Mouse (Mus musculus): ENCODE results near the gene Mum1.

Mum1 gene

DNA sequence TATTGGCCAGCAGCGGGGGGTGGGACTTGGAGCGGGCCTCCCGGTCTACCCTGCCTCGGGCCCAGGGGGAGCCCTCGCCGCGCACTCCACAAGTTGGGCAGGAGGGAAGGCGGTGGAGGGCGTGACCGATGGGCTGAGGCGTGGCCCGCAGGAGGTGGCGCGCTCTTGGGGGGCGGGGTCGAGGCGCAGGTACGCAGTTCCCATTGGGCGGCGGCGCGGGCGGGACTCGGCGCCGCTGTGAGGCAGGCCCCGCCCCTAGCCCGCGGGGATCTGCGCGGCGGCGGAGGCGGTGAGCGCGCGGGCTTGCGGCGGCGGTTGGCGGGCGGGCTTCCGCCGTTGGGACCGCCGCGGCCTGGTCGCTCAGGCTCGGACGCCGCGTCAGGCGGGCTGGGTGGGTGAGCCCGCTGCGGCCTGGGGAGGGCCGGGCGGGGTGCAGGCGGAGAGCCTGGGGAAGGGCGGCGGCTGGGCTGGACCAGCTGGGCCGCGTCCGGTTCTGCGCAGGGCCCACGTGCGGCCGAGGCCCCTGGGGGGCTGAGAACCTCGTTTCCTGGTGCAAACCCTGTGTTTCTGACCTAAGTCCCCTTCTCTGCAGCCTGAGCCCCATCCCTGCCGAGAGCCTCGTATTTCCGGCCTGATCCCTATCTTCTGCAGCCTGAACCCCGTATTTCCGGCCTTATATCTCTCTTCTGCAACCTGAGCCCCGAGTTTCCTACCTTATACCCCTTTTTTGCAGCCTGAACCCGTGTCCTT, at the start of gene Mum1:
TSS of gene Mum1 (plus strand) at position 19 of the 750 bp plus-strand sequence.
- peak; percentile 100 for DNase-seq (ENCODE audit: low read depth, low spot score)

DNA sequence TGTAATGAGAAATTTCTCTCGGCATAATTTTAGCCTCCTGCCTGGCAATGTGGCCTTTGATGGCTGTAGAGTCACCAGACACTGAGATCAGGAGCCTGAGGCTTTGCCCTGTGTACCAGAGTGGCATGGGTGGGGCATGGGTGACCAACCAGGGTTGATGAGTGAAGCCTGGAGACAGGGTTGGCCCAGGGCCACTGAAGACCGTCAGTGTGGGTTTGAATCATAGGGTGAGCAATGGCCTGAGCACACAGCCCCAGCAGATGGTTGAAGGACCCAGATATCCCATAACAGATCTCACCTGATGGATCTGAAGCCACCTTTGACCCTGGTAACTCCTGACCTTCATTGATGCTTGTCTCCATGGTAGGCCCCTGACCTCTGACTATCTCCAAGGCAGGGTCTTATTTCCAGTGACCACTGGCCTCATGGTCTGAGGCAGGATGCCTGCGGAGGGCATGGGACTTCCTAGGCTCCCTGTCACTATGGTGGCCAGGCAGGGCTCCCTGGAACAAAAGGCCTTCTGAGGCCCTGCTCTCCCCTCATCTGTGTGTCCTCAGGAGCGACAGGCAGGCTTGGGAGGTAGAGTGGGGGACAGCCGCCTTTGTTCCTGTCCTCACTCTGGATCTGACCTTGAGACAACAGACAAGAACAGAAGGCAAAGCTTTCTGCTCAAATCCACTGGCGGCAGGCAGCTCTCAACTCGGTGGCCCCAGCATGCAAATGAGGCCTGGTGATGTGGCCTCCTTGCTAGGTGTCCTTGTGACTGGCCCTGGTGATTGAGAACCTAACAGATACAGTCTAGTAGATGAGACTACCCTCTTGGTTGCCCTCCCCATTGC, 48.6 kb upstream of the Mum1 start:
- DNase-seq (ENCODE audit: low read depth, low spot score) = no peak

DNA sequence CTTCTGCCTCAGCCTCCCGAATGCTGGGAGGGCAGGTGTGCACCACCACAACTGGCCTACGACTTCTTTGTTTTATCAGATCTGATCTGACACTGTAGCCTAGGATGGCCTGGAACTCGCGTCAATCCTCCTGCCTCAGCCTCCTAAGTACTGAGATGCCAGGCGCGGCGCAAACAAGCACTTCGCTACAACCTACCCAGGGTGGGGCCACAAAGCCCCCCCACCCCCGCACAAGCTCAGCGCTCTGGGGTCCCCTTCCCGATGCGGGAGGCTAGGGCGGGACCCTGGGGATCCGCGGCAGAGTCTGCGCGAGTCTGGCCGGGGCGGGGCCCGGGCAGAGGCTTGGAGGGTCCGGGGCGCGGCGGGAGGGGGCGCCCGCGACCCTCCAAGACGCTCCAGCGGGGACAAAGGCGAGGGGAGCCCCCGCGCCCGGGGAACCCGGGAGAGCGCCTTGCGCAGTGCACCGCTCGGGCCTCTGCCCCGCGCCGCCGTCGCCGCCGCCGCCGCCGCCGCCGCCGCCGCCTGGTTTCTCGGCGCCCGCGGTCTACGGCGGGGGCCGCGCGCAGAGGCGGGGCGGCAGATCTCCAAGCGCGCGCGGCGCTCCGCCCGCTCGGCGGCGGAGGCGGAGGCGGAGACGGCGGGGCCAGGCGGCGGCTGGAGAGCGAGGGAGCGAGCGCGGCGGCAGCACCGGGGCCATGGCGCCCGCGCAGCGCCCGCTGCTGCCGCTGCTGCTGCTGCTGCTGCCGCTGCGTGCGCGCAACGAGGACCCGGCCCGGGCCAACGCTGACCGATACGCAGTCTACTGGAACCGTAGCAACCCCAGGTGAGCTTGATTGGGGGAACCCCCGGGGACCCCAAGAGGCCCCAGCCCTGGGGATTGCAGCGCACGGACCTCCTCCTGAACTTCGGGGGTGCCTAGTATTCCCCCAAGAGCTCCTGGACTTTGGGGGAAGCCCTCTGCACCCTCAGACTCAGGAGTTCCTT, 46.9 kb upstream of the Mum1 start, which contains the start of gene Efna2:
TSS of gene Efna2 (plus strand) at position 415 of the 984 bp plus-strand sequence.
- peak; percentile 53 for DNase-seq (ENCODE audit: low read depth, low spot score)

DNA sequence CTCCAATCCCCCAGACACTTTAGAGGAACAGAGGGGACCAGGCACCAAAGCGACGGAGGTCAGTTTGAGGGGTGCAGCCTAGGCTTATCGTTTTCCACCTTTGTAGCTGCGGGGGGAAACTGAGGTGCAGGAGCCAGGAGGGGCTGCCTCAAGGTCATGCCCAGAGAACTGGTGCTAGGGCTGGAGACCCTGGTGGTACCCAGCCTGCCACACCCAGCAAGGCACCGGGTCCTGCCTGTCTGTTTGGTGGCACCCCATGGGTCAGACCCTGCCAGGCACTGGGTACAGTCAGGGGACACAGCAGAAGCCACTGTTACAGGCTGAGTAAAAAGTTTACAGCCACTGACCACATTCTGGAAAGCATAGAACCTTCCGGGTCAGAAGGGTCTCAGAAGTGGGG, 45.9 kb upstream of the Mum1 start:
- no peak for DNase-seq (ENCODE audit: low read depth, low spot score)

DNA sequence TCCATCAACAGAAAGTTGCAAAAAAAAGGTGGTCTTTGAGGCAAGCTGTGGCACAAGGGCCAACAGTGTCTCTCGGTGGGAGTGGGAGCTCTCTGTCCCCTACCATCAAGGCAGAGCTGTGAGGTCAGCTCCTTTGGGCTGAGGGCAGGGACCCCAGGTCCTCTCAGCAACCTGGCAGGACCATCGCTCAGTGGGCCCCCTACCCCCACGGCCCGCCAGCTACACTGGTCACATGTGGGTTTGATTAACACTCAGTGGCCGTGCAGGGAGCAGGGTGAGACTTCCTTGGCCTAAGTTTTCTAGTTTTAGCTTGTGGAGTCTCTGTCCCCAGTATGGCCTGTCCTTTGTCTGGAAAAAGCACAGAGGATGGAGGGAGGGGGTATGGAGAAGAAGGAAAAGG, 45.4 kb upstream of the Mum1 start:
- no peak for DNase-seq (ENCODE audit: low read depth, low spot score)

DNA sequence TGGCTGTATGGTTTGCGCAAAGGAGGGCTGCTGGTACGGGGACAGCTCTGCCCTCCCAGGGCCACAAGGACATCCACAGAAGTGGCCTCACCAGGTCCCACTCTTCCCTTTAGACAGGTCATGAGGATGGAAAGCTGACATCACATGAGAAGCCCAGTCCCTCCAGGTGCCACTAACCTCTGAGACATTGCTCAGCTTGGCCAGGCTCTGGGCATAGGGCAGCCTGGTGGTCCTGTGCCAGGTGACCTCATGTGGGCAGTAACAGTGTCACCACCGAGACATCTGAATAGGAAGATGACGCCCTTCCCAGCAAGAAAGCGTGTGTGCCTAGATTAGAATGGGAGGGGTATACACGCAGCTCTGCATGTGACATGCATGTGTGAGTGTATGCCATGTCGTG, 43.7 kb upstream of the Mum1 start:
- no peak for DNase-seq (ENCODE audit: low read depth, low spot score)

DNA sequence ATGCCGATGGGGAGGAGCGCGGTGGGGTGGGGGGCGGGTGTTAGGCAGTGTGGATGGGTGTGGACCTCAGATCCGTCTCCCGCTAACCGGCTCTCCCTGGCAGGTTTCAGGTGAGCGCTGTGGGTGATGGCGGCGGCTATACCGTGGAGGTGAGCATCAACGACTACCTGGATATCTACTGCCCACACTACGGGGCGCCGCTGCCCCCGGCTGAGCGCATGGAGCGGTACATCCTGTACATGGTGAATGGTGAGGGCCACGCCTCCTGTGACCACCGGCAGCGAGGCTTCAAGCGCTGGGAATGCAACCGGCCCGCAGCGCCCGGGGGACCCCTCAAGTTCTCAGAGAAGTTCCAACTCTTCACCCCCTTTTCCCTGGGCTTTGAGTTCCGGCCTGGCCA, 39.6 kb upstream of the Mum1 start:
- DNase-seq (ENCODE audit: low read depth, low spot score) = peak; percentile 62

DNA sequence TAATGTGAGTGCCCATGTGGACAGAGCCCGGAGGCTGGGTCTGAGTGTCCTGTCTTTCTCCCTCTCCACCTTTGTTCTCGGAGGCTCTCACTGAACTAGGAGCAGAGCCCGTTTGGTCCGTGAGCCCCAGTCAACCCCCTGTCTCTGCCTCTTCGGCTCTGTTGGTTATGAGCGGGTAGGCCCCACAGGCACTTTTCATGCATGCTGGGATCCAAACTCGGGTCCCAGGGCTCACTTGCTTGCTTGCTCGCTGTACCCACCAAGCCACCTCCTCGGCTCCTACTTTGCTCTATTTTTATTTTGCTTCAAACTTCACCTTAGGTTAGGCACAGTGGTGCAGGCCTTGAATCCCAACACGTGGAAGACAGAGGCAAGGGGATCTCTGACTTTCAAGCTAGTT, 38.5 kb upstream of the Mum1 start:
- DNase-seq (ENCODE audit: low read depth, low spot score) = no peak

DNA sequence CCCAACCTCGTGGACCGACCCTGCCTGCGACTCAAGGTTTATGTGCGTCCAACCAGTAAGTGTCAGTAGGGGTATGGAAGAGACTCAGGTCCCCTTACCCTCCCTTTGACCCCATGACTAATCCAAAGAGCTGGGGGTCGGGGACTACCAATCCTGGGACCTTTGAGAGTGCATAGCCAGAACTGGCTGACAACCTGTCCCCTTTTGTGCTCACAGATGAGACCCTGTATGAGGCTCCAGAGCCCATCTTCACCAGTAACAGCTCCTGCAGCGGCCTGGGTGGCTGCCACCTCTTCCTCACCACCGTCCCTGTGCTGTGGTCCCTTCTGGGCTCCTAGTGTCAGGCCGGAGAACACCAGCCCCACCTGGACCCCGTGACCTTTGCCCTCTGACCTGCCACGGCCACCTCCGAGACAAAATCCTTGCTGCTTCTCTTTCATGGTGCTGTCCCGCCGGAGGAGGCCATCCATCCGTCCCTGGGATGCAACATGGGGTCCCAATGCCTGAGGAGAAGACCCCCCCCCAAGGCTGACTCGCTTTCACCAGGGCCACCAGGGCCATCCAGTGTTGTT, 37.7 kb upstream of the Mum1 start:
- no peak for DNase-seq (ENCODE audit: low read depth, low spot score)

DNA sequence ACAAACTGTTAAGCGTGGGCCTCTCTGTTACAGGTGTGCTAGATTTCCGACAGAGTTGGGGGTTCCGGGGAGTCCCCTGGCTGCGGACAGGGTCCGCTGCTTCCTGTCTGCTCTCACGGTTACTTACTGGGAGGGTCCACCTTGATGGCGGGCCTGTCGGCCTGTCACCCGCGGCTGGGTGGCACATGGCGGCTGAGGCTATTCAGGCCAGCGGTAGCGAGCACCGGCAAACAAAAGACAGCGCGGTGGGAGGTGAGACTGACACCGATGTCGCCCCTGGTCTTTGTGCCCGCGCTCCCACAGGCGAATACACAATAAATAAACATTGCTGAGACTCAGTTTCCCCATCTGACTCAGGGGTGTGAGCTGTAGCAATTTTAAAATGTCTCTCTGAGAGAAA, 36.2 kb upstream of the Mum1 start:
- peak; percentile 29 for DNase-seq (ENCODE audit: low read depth, low spot score)

DNA sequence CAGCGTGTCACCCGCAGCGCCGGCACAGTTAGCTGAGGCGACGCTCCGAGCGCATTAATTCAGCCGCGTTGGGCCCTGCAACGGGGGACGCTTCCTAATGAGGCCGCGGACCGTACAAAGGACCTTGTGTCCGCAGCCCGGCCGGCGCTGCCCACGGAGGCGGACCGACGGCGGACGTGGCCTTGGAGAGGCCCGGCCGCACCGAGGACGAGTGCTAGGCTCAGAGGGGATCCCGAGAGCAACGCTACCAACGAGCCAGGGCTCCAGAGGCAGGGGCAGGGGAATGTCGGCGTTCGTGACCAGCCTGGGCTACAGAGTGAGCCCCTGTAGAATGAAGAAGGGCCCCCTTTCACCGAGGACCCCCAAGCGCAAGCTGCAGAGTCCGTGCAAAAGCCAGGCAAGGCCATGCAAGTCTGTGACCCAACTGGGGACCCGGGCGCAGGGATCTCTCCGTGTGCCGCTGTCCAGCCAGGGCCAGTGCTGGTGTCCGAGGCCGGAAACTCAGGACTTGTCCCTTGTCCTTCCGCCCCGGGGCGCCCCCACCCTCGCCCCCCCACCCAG, 35.7 kb upstream of the Mum1 start:
- DNase-seq (ENCODE audit: low read depth, low spot score) = peak; percentile 29

DNA sequence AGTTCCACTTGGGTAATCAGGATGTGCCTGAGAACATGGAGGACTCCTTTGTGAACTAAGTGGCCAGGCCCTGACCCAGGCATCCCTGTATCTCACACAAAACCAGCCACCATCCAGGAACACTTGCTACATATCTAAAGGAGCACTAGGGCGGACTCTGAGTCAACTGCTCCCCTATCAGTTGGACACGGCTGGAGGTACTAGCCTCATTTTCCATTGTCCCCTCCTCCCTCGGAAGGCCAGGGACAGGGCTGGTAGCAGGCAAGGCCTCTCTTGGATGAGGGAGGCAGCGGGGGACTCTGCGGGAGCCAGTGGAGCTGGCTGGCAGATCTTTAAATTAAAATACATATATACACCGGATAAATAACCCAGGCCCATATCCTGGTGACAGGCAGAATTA, 32.3 kb upstream of the Mum1 start:
- no peak for DNase-seq (ENCODE audit: low read depth, low spot score)

DNA sequence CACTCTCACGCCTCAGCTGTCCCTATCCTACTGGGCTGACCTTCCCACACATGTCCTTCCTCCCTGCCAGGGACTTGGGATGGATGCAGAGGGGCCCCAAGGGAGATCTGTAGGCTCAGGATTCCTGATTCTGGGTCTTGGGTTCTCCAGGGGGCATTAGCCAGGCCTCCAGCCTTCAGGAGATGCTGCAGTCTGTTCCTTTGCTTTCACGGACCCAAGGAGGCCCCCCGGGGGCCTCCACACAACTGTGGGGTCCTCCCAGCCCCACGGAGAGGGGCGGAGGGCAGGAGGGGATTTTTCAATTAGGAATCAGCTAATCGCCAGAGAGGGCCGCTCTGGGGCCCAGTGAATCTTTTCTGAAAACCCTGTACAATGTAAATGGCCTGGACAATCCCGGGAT, 31.8 kb upstream of the Mum1 start:
- no peak for DNase-seq (ENCODE audit: low read depth, low spot score)

DNA sequence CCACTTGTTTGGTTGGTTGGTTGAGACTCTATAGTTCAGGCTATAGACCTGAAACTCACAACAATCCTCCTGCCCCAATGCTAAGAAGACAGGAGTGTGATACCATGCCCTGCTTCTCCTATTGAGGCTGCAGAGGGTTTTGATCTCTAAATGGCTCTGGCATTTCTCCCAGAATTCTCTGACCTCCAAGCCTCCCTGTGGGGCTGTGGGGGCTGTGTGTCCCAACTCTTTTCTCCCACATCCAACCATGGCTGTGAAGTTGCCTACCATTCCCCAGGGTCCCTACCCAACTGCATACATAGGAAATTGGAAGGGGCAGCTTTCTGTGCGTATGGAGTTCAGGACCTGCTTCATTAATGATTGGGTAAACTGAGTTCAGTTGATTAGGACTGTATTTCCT, 30.1 kb upstream of the Mum1 start:
- no peak for DNase-seq (ENCODE audit: low read depth, low spot score)

DNA sequence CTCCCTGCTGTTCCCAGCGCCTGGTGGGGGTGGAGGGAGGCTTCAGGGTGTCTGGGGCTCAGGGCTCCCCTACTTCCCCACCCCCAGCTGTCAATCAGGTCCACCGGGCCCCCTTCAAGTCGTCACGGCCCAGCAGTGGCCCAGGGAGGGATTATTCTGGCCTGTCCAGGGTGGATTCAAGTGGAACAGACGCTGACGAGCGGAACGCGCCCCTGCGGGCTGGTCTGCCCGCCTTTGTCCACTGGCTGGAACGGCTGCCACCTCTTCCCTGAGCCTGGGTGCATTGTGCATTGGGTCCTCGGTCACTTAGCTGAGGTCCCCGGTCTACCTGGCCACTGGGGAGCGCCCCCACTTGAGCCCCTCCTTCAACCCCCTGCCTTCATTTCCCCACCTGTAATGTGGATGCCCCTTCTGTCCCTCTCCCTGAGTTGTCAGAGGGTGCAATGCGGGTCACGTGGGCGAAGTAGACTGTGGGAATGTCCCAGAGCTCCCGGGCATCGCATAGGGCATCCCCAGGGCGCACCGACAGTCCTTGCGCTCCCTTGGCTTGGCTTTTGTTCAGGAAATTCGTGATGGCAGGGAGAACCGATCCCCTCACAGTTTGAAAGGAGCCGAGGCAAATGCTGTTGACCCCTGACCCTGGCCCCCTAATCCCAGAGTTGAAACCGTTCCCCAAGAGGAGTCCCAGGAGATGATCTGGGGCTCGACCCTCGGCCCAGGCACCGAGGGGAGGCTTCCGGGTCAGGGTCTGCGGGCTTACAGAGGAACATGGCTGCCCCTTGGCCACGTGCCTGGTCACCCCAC, 29.3 kb upstream of the Mum1 start:
- no peak for DNase-seq (ENCODE audit: low read depth, low spot score)

DNA sequence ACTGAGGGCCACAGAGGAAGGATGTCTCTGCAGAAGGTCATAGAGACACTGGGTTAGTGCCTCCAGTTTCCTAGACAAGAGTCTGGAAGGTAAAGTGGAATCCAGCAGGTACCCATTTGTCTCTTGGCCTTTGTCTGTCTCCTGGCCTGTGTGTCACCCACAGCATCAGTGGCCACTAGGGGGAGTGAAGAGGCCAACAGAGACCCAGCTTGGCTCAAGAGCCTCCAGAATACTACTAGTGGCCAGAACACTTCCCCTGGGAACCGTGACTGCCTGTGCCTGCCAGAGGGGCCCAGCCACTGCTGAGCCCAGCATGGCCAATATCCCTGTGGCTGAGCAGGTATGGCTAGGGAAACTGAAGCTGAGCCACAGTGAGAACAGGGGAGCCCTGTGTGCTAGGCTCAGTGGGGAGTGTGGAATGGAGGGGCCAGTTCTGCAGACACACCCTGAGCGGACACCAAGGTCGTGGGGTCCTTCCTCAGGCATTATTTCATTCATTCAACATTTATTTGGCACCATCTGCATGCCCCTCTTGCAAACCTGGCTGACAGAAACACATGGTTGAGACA, 26.7 kb upstream of the Mum1 start:
- DNase-seq (ENCODE audit: low read depth, low spot score) = peak; percentile 94

DNA sequence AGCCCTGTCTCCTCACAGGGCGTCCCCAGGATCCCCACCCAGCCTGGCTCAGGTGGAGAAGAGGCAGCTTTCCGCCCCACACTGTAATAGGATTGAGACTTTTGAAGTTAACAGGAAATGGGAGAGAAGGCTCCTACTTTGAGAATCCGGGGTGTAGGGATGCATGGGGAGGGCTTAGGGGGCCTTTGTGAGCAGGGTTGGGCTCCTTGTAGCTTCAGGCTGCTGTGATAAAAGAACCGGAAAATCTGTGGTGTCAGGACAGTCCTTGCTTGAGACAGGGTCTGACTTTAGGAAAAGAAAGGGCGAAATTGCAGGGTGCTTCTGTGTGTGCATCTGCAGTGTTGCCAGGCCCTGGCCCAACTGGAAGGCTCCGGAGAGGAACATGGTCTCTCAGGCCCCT, 25.7 kb upstream of the Mum1 start:
- no peak for DNase-seq (ENCODE audit: low read depth, low spot score)

DNA sequence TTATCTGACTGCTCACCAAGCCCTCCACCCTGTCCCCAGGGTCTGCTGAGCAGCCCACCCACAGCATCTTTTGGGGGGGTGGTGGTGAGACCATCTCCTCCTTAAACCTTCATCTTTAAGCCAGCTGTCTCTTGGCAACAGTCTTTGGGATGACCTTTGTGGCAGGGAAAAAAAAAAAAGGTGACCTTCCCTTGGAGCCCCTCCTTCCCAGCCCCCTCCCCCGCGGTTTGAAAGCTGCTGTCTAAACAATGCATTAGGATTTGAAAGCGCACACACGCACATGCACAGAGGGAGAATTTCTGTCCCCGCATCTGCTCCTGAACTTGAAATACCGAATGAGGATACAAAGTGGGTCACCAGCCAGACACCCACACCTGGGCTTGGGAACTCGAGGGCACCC, 22.2 kb upstream of the Mum1 start:
- DNase-seq (ENCODE audit: low read depth, low spot score) = peak; percentile 43

DNA sequence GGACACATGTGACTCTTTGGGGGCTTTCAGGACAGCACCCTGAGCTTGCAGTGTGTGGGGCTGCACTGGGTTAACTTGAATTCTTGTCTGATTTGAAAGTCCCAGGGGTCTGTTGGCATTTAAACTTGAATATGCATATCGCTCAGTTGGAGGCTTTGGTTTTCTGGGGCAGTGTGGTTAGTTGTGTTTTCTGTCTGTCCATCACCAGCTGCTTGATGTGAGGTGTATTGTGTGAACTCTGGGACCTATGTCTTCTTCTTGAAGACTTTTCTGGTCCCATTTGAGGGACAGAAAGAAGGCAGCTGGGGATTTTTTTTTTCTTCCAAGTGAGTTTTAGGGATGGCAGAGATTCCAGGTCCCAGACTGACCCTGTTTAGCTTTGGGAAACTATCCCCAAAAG, 19.0 kb upstream of the Mum1 start:
- no peak for DNase-seq (ENCODE audit: low read depth, low spot score)

DNA sequence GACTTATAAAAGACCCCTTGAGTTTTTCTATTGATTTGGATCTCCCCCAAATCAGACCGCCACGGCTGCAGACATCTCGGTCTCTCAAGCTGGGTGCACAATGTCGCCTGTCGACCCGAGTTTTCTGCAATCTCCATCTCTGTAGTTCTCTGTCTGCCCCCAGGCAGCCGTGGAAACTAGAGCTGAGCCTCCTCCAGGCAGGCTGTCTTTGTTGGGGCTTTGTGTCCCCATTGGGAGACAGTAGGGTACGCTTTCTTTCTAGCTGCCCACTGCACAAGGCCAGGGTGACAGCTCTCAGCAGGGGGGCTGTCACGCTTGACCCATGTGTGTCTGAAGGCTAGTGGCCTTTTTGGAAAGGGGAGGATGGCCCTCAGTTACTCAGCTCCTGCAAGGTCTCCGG, 18.6 kb upstream of the Mum1 start:
- no peak for DNase-seq (ENCODE audit: low read depth, low spot score)

Data from ZHBTc4 (cell line).